Mouse (Mus musculus) CH12.LX (cell line): ENCODE data around the gene Adgrl3. TPM values are rescaled to one million over a fixed set of nuclear protein-coding genes. Genes with fewer than 3 reads are reported as not detected.

ENCODE experiments used
- DNase-seq: peaks from one replicate; pipeline ENCODE4 v3.0.0-alpha.2; 2013; ENCODE audit errors: extremely low read depth
- H3K27ac ChIP-seq: 2 replicates; pipeline ENCODE4 v1.5.1; 2012; ENCODE audit warnings: low read depth, mild to moderate bottlenecking, control low read depth, moderate library complexity; ENCODE audit not compliant: insufficient read depth
- H3K27me3 ChIP-seq: replicated peaks from 2 replicates; pipeline ENCODE3; 2012; ENCODE audit warnings: inconsistent platforms
- H3K36me3 ChIP-seq, 2 experiments: replicated peaks in 1 of 2; 2 replicates each; pipeline versions ENCODE3 to v1.6.1; 2012; ENCODE audit warnings: inconsistent platforms in 1 of 2, low read length in 1 of 2, mild to moderate bottlenecking in 1 of 2, mixed read lengths in 1 of 2, moderate library complexity in 1 of 2; ENCODE audit not compliant: control insufficient read depth in 1 of 2, insufficient read depth in 1 of 2
- H3K4me1 ChIP-seq, 2 experiments: 2 replicates each; pipeline ENCODE4 v1.6.1; 2012; ENCODE audit warnings: inconsistent platforms in 1 of 2, moderate library complexity in 1 of 2; ENCODE audit not compliant: insufficient read depth in 2 of 2, control insufficient read depth in 1 of 2
- H3K4me2 ChIP-seq: 2 replicates; pipeline ENCODE4 v1.6.1; 2012; ENCODE audit warnings: low read depth, mild to moderate bottlenecking, control low read depth; ENCODE audit not compliant: poor library complexity, insufficient read depth, severe bottlenecking
- H3K4me3 ChIP-seq, 3 experiments: fragments of 150-350 bp in 1 of 3; sonication (generic) in 1 of 3; replicated peaks in 1 of 3; 2 replicates each; pipeline versions ENCODE3 to v1.5.1; 2011 to 2012; ENCODE audit warnings: low read depth in 2 of 3, low read length in 2 of 3, mild to moderate bottlenecking in 2 of 3, moderate library complexity in 2 of 3, control low read depth in 1 of 3, improper control_type of control experiment in 1 of 3, inconsistent platforms in 1 of 3, mixed read lengths in 1 of 3; ENCODE audit not compliant: poor library complexity in 1 of 3
- H3K79me2 ChIP-seq: replicated peaks from 2 replicates; pipeline ENCODE4 v1.6.1; 2012; ENCODE audit warnings: mild to moderate bottlenecking, moderate library complexity; ENCODE audit not compliant: control insufficient read depth, poor library complexity, insufficient read depth, severe bottlenecking; ENCODE audit errors: extremely low read depth
- H3K9ac ChIP-seq: 2 replicates; pipeline ENCODE4 v1.6.1; 2012; ENCODE audit warnings: low read depth, mild to moderate bottlenecking, control low read depth, moderate library complexity; ENCODE audit not compliant: insufficient read depth
- H3K9me3 ChIP-seq: replicated peaks from 2 replicates; pipeline ENCODE3; 2012; ENCODE audit warnings: low read length, inconsistent platforms, mixed read lengths
- BHLHE40 ChIP-seq: IDR thresholded peaks from 2 replicates; pipeline ENCODE4 v1.6.1; 2011; ENCODE audit warnings: mild to moderate bottlenecking, low read depth, low read length, improper control_type of control experiment
- CHD1 ChIP-seq: IDR thresholded peaks from 2 replicates; pipeline ENCODE4 v1.6.1; 2012; ENCODE audit warnings: low read depth, low read length, improper control_type of control experiment, inconsistent platforms
- CHD2 ChIP-seq: IDR thresholded peaks from 2 replicates; pipeline ENCODE4 v1.6.1; 2011; ENCODE audit warnings: low read length, improper control_type of control experiment
- CTCF ChIP-seq, 2 experiments: IDR thresholded peaks in 1 of 2; conservative IDR thresholded peaks in 1 of 2; 2 replicates each; pipeline ENCODE4 v1.5.1; 2011 to 2012; ENCODE audit warnings: low read depth in 2 of 2, low read length in 2 of 2, improper control_type of control experiment in 1 of 2, inconsistent platforms in 1 of 2, mild to moderate bottlenecking in 1 of 2, moderate library complexity in 1 of 2
- E2F4 ChIP-seq: IDR thresholded peaks from 2 replicates; pipeline ENCODE4 v1.6.1; 2011; ENCODE audit warnings: low read depth, low read length, improper control_type of control experiment; ENCODE audit not compliant: insufficient replicate concordance
- ELF1 ChIP-seq: IDR thresholded peaks from 2 replicates; pipeline ENCODE4 v1.6.1; 2014; ENCODE audit warnings: low read depth, mild to moderate bottlenecking, inconsistent platforms, low read length, improper control_type of control experiment
- EP300 ChIP-seq: IDR thresholded peaks from 2 replicates; pipeline ENCODE4 v1.6.1; 2011; ENCODE audit warnings: low read length, improper control_type of control experiment
- ETS1 ChIP-seq: conservative IDR thresholded peaks from 2 replicates; pipeline ENCODE4 v1.6.1; 2012; ENCODE audit warnings: low read depth, mild to moderate bottlenecking, inconsistent platforms, low read length, improper control_type of control experiment, moderate library complexity
- HCFC1 ChIP-seq: IDR thresholded peaks from 2 replicates; pipeline ENCODE4 v1.6.1; 2012; ENCODE audit warnings: low read depth, mild to moderate bottlenecking, inconsistent platforms, low read length, improper control_type of control experiment
- IRF4 ChIP-seq: IDR thresholded peaks from 2 replicates; pipeline ENCODE4 v1.6.1; 2014; ENCODE audit warnings: low read depth, mild to moderate bottlenecking, inconsistent platforms, low read length, improper control_type of control experiment
- JUN ChIP-seq: IDR thresholded peaks from 2 replicates; pipeline ENCODE4 v1.6.1; 2011; ENCODE audit warnings: low read depth, mild to moderate bottlenecking, low read length, improper control_type of control experiment, moderate library complexity; ENCODE audit not compliant: insufficient read depth
- JUND ChIP-seq: conservative IDR thresholded peaks from 2 replicates; pipeline ENCODE4 v1.6.1; 2011; ENCODE audit warnings: low read depth, low read length, improper control_type of control experiment
- KAT2A ChIP-seq: IDR thresholded peaks from 2 replicates; pipeline ENCODE4 v1.6.1; 2012; ENCODE audit warnings: low read length, improper control_type of control experiment, inconsistent platforms; ENCODE audit not compliant: insufficient replicate concordance
- MAFK ChIP-seq: IDR thresholded peaks from 2 replicates; pipeline ENCODE4 v1.6.1; 2011; ENCODE audit warnings: low read length, improper control_type of control experiment; ENCODE audit not compliant: insufficient replicate concordance
- MAX ChIP-seq: IDR thresholded peaks from 2 replicates; pipeline ENCODE4 v1.6.1; 2011; ENCODE audit warnings: low read length, improper control_type of control experiment
- MEF2A ChIP-seq: IDR thresholded peaks from 2 replicates; pipeline ENCODE4 v1.6.1; 2014; ENCODE audit warnings: low read depth, mild to moderate bottlenecking, inconsistent platforms, low read length, improper control_type of control experiment, borderline replicate concordance
- MXI1 ChIP-seq: IDR thresholded peaks from 2 replicates; pipeline ENCODE4 v1.6.1; 2011; ENCODE audit warnings: mild to moderate bottlenecking, low read depth, low read length, improper control_type of control experiment
- MYC ChIP-seq: IDR thresholded peaks from 2 replicates; pipeline ENCODE4 v1.6.1; 2011; ENCODE audit warnings: low read depth, mild to moderate bottlenecking, improper control_type of control experiment, low read length
- NRF1 ChIP-seq: IDR thresholded peaks from 2 replicates; pipeline ENCODE4 v1.6.1; 2014; ENCODE audit warnings: low read depth, mild to moderate bottlenecking, inconsistent platforms, low read length, improper control_type of control experiment, moderate library complexity
- PAX5 ChIP-seq: IDR thresholded peaks from 2 replicates; pipeline ENCODE4 v1.6.1; 2012; ENCODE audit warnings: low read length, inconsistent platforms, mixed read lengths
- POLR2A ChIP-seq: IDR thresholded peaks from 2 replicates; pipeline ENCODE4 v1.6.1; 2011; ENCODE audit warnings: low read depth, mild to moderate bottlenecking, improper control_type of control experiment, low read length
- RAD21 ChIP-seq: IDR thresholded peaks from 2 replicates; pipeline ENCODE4 v1.6.1; 2011; ENCODE audit warnings: low read depth, mild to moderate bottlenecking, low read length, improper control_type of control experiment, moderate library complexity
- RCOR1 ChIP-seq: conservative IDR thresholded peaks from 2 replicates; pipeline ENCODE4 v1.6.1; 2012; ENCODE audit warnings: low read depth, mild to moderate bottlenecking, inconsistent platforms, low read length, improper control_type of control experiment
- SIN3A ChIP-seq: IDR thresholded peaks from 2 replicates; pipeline ENCODE4 v1.6.1; 2012; ENCODE audit warnings: low read length, improper control_type of control experiment, inconsistent platforms
- SMC3 ChIP-seq: IDR thresholded peaks from 2 replicates; pipeline ENCODE4 v1.6.1; 2011; ENCODE audit warnings: low read depth, low read length, improper control_type of control experiment
- TCF12 ChIP-seq: IDR thresholded peaks from 2 replicates; pipeline ENCODE4 v1.6.1; 2014; ENCODE audit warnings: low read depth, mild to moderate bottlenecking, inconsistent platforms, low read length, improper control_type of control experiment
- USF2 ChIP-seq: conservative IDR thresholded peaks from 2 replicates; pipeline ENCODE4 v1.6.1; 2011; ENCODE audit warnings: low read depth, low read length, improper control_type of control experiment
- ZMIZ1 ChIP-seq: IDR thresholded peaks from 2 replicates; pipeline ENCODE4 v1.6.1; 2012; ENCODE audit warnings: low read depth, mild to moderate bottlenecking, inconsistent platforms, low read length, improper control_type of control experiment
- dilution Hi-C: fragments of 300-500 bp; cut with MboI; formaldehyde crosslinking; loops from 2 replicates; pipeline ENCODE4 v1.14.3; 2020; ENCODE audit warnings: low sequenced_read_pairs; ENCODE audit not compliant: extremely low pct_unique_long_range_greater_than_20kb, extremely low pct_ligation_motif_present
- in situ Hi-C: fragments of 300-500 bp; cut with MboI; formaldehyde crosslinking; loops from 3 replicates; pipeline ENCODE4 v1.14.3; 2019; ENCODE audit warnings: low sequenced_read_pairs, low pct_ligation_motif_present, low pct_unique_long_range_greater_than_20kb, mixed read lengths
- polyA plus RNA-seq: library from polyadenylated mRNA; unstranded; fragments of >175 nt; gene quantifications from 2 replicates; pipeline ENCODE4 v1.2.1, GENCODE M21; 2012; ENCODE audit warnings: low read depth; ENCODE audit not compliant: insufficient read length
- total RNA-seq, 2 experiments: library from RNA; depleted of rRNA; stranded (reverse); fragments of 300-350 nt in 1 of 2; fragments of >200 nt in 1 of 2; gene quantifications; 2 replicates each; pipeline ENCODE4 v1.2.3; 2012 to 2014

Gene Adgrl3
- total and polyA plus RNA-seq, 3 experiments: 0.13 TPM; not detected in 2

DNA sequence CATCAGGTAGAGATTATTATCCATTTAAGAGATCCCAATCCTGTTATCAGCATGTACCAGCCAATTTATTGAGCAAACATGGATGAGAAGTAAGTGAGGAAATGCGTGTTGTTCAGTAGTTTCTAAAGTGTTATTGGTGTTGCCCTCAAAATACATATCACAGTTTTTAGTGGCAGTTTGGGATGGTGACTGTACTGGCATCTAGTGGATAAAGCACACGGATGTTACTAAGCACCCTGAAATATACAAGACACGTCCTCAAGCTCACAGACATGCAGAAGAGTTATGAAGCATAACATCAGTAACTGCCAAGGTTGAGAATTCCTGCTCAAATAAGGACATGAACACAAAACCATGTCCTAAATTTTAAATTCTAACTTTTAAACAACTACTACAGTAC is 601.8 kb downstream of the Adgrl3 start:
- Histone ChIP-seq H3K27me3 (no peaks in the 10 kb centered on the region), H3K4me2 (no peak overlapping the region), H3K9me3 (no peaks in the 10 kb centered on the region), H3K36me3 (no peaks in the 10 kb centered on the region), H3K27ac (no peak overlapping the region), H3K79me2 (no peaks in the 10 kb centered on the region), H3K9ac (no peak overlapping the region), H3K4me3 (no peak overlapping the region), H3K4me1 (no peaks in the 10 kb centered on the region)
- TF ChIP-seq PAX5 (no peak), JUND (no peak), RAD21 (no peak), POLR2A (no peak), CHD1 (no peak), BHLHE40 (no peak)
- dilution Hi-C loops (no loop called here), in situ Hi-C loops (no loop called here)
- DNase-seq: no peak

DNA sequence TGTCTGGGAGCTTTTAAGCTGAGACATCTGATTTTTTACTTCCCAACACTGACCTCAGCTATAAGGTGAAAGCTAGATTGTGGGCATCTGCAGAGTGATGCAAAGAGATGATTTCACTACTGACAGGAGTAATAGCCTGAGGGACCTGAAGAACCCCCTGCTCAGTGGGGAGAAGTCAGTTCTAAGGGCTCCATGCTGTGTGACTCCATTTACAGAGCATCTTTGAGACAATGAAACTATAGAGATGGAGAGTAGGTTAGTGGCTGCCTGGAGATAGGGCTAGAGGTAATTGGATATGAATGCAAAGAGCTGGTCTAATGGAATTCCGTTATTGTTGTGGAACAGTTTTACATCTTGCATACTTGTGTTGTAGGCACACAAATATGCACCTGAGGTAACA is 603.9 kb downstream of the Adgrl3 start:
- TF ChIP-seq JUND (no peak), HCFC1 (no peak)
- no peak overlapping the region for H3K4me3 ChIP-seq
- no peak overlapping the region for H3K9ac ChIP-seq
- H3K79me2 ChIP-seq: no peaks in the 10 kb centered on the region
- H3K9me3 ChIP-seq: no peaks in the 10 kb centered on the region
- dilution Hi-C loops: no loop called here
- H3K36me3 ChIP-seq: no peaks in the 10 kb centered on the region
- H3K4me2 ChIP-seq: no peak overlapping the region
- no peak for DNase-seq
- no peak overlapping the region for H3K27ac ChIP-seq
- no peaks in the 10 kb centered on the region for H3K4me1 ChIP-seq
- no peaks in the 10 kb centered on the region for H3K27me3 ChIP-seq
- in situ Hi-C loops: no loop called here

DNA sequence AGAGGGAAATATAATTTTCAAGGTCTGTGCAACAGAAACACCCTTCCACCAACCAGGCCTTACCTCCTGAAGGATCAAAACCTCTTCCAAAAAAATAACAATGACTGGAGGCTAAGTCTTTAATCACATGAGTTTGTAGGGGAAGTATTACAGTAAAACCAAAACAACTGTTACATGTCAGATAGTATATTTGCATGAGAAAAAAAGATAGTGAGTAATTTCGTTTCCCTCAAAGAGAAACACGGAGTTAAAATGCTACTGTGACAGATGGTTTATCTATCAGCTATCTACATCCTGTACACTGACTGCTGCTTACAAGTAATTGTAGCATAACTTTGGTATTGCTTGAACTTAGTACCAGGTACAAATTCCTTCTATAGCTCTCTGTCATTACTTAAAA is 616.2 kb downstream of the Adgrl3 start:
- Histone ChIP-seq H3K36me3 (no peaks in the 10 kb centered on the region), H3K79me2 (no peaks in the 10 kb centered on the region), H3K27ac (no peak overlapping the region), H3K9me3 (no peaks in the 10 kb centered on the region), H3K4me2 (no peak overlapping the region), H3K27me3 (no peaks in the 10 kb centered on the region), H3K4me1 (peaks cover 0 to 14% of the 10 kb centered on the region in 2 experiments; a peak in 2 of 4 replicates), H3K4me3 (no peak overlapping the region), H3K9ac (no peak overlapping the region)
- dilution Hi-C loops: no loop called here
- in situ Hi-C loops: no loop called here
- DNase-seq: peak; percentile 35
- no peak for TF ChIP-seq CHD2
- peak; percentile 38; the same call in 1 of the 2 replicates for TF ChIP-seq TCF12
- TF ChIP-seq RCOR1: no peak
- no peak for TF ChIP-seq E2F4
- no peak for TF ChIP-seq CTCF (conservative IDR thresholded peaks at IDR 0.05 in 1 of 2, IDR thresholded peaks at IDR 0.05 in 1 of 2; ENCODE audit: low read depth in 2 of 2, low read length in 2 of 2)
- TF ChIP-seq SMC3: no peak
- TF ChIP-seq MAFK: no peak
- 0 out of 2 replicates have a peak, but pooled peaks have one; percentile 19 for TF ChIP-seq MEF2A
- TF ChIP-seq ETS1: peak; percentile 53
- TF ChIP-seq RAD21: no peak
- TF ChIP-seq ELF1: no peak
- peak; percentile 70 for TF ChIP-seq JUN
- peak; percentile 80 for TF ChIP-seq IRF4
- TF ChIP-seq JUND: no peak; the same call in 1 of the 2 replicates
- TF ChIP-seq MYC: no peak
- no peak for TF ChIP-seq CHD1
- TF ChIP-seq ZMIZ1: no peak
- no peak for TF ChIP-seq MXI1
- peak; percentile 82 for TF ChIP-seq EP300
- no peak for TF ChIP-seq NRF1
- TF ChIP-seq KAT2A: no peak
- TF ChIP-seq SIN3A: no peak
- no peak for TF ChIP-seq USF2
- TF ChIP-seq MAX: no peak
